Mouse (Mus musculus): ENCODE results near the gene Elf5.

Elf5 gene

GRCm38 (mm10) chr2:103478326-103478725 is 66.8 kb downstream of the Elf5 start:
- no peak for DNase-seq

- DNase-seq, result no peak
Observed at GRCm38 (mm10) chr2:103480240-103480639, 68.8 kb downstream of the Elf5 start.

GRCm38 (mm10) chr2:103480871-103481270 is 69.4 kb downstream of the Elf5 start:
- DNase-seq, result no peak

- no peak for DNase-seq
Observed at GRCm38 (mm10) chr2:103481314-103482231, 70.1 kb downstream of the Elf5 start.

- DNase-seq, result no peak
Observed at GRCm38 (mm10) chr2:103483289-103483985, 71.9 kb downstream of the Elf5 start.

- DNase-seq, result no peak
Observed at GRCm38 (mm10) chr2:103483986-103484520, 72.6 kb downstream of the Elf5 start.

GRCm38 (mm10) chr2:103484617-103485401 is 73.3 kb downstream of the Elf5 start, which contains the start of gene Cat:
Cat (minus strand) TSS chr2:103485160.
- peak; percentile 95 for DNase-seq

GRCm38 (mm10) chr2:103492526-103492925 is 81.0 kb downstream of the Elf5 start:
- no peak for DNase-seq

GRCm38 (mm10) chr2:103493827-103494226 is 82.3 kb downstream of the Elf5 start:
- DNase-seq, result no peak

- no peak for DNase-seq
Observed at GRCm38 (mm10) chr2:103495633-103496418, 84.3 kb downstream of the Elf5 start.
